Mouse (Mus musculus): Measurements from ENCODE around the gene Il4ra.

- TF ChIP-seq POLR2A (IDR thresholded peaks at IDR 0.05; ENCODE audit: insufficient read depth, low read depth, low read length): no peak
- no peak for TF ChIP-seq CTCF (IDR thresholded peaks at IDR 0.05)
- no peak for TF ChIP-seq EP300 (IDR thresholded peaks at IDR 0.05; ENCODE audit: insufficient read depth, low read depth, low read length)
These were observed 6.6 kb downstream of the Il4ra start for GRCm38 (mm10) chr7:125558401-125558945.

All from heart, adult 2 months (tissue).